Comparison of ENCODE assay signal across 8 mouse cellular contexts in genomic region chr7:99980132-99980591, GRCm38 (mm10). TPM values are rescaled to one million over a fixed set of nuclear protein-coding genes. Genes with fewer than 3 reads are reported as not detected.
A peak's percentile ranks its signal among the peaks of the same experiment; 100 is the strongest.
DNase-seq lines count a peak whose midpoint lies in the region; ATAC-seq and TF ChIP-seq lines count a peak whose summit lies in the region.

Rnf169 (minus strand) TSS chr7:99980448.

- H3K4me1 ChIP-seq in hindbrain, embryonic 16.5 days (ENCODE audit: control insufficient read depth, insufficient read depth, low read depth, low read length), result peaks cover 13% of the 10 kb centered on the region

- DNase-seq in T-cell, adult 2 months (ENCODE audit: low spot score), result peak; percentile 84
- peak; percentile 89 to 91 for DNase-seq in cerebellum, postnatal 36 days
- peak; percentile 87 to 91 for DNase-seq in frontal cortex, postnatal 36 days (ENCODE audit: low spot score in 2 of 2)
- peak; percentile 87 to 89 for DNase-seq in left cerebral cortex, adult 2 months (ENCODE audit: extremely low spot score in 1 of 2, low spot score in 2 of 2)
- peak; percentile 89 to 91 for DNase-seq in right cerebral cortex, adult 2 months (ENCODE audit: low spot score in 2 of 2)
- peak; percentile 91 for DNase-seq in urinary bladder, postnatal 14 days (ENCODE audit: low spot score)

- H3K4me3 ChIP-seq in hindbrain, embryonic 16.5 days (ENCODE audit: low read length), result peak within 1 kb of the TSS; percentile 99
- peak within 1 kb of the TSS; percentile 91 for H3K4me3 ChIP-seq in left cerebral cortex, adult 2 months

- peak; percentile 96 for ATAC-seq in hindbrain, embryonic 16.5 days
- ATAC-seq in megakaryocyte, adult 5-6 weeks (ENCODE audit: poor library complexity, severe bottlenecking), result peak; percentile 94

- no peaks in the 10 kb centered on the region for H3K9me3 ChIP-seq in hindbrain, embryonic 16.5 days (ENCODE audit: control insufficient read depth, low read length)

- no peaks in the 10 kb centered on the region for H3K27me3 ChIP-seq in hindbrain, embryonic 16.5 days (replicated peaks; ENCODE audit: control insufficient read depth, insufficient read depth, low read length)

- WGBS in hindbrain, embryonic 16.5 days, result under 1% methylated on average over 43 of the region's 55 CpGs

- no peaks in the 10 kb centered on the region for H3K36me3 ChIP-seq in hindbrain, embryonic 16.5 days (ENCODE audit: control insufficient read depth, insufficient read depth, low read length)

- peak within 1 kb of the TSS; percentile 99 for H3K9ac ChIP-seq in hindbrain, embryonic 16.5 days (ENCODE audit: low read depth, low read length)

- TF ChIP-seq CTCF in left cerebral cortex, adult 2 months (IDR thresholded peaks at IDR 0.05), result no peak; the same call in 1 of the 2 replicates

- intact Hi-C loops in left cerebral cortex, adult 2 months (cut with DNase I), result loop anchor here (2.0 to 5.0 kb wide), 2 partner anchors 45 to 247 kb away; partner anchors contain the start of gene Pgm2l1

- peak within 1 kb of the TSS; percentile 78 for H3K4me2 ChIP-seq in hindbrain, embryonic 16.5 days (ENCODE audit: low read length)

- peak within 1 kb of the TSS; percentile 98 for H3K27ac ChIP-seq in hindbrain, embryonic 16.5 days (ENCODE audit: low read depth, low read length)
- H3K27ac ChIP-seq in left cerebral cortex, adult 2 months, result peak within 1 kb of the TSS; percentile 98

RNA-seq across cellular contexts. Expression of gene Rnf169, which starts in this region (rescaled TPM):
- 4.1 and 4.2 TPM in 2 replicates for polyA plus RNA-seq in hindbrain, embryonic 16.5 days (2015; fragmentation: Nextera tagmentation; extraction: Ambion mirVana)
- total RNA-seq in left cerebral cortex, adult 2 months (2021), result 10 to 100 TPM; 49.4 to 51.3 TPM
- 13.2 and 13.7 TPM in 2 replicates for total RNA-seq in megakaryocyte, adult 5-6 weeks (2015)
- 19.5 and 22.0 TPM in 2 replicates for total RNA-seq in megakaryocyte, adult 5-6 weeks (2017)

Comparison
In these comparisons a context has a peak if more than half of its experiments do, and no peak if none do; other contexts are left out.
1. Peak in every context shown above with its lines: DNase-seq, ATAC-seq, H3K4me3 ChIP-seq and H3K27ac ChIP-seq.